Mouse (Mus musculus) liver, adult 2 months (tissue): ENCODE measurements at regions not wholly inside any gene's neighbourhood (a gene's known extent, or its start where the extent isn't known, plus 50 kb on each side); places are given as distances from the start of the nearest gene placed in this dataset.

Experiments used
- DNase-seq: peaks from one replicate; pipeline ENCODE4 v3.0.0-alpha.2; 2011; ENCODE audit warnings: low read depth, low spot score; ENCODE audit errors: extremely low read depth
- H3K27ac ChIP-seq: fragments of 200-500 bp; replicated peaks from 2 replicates; pipeline ENCODE4 v1.5.1; 2012; ENCODE audit warnings: low read depth, mild to moderate bottlenecking, control low read depth, inconsistent platforms, low read length; ENCODE audit not compliant: insufficient read depth
- H3K27me3 ChIP-seq: fragments of 200-500 bp; 2 replicates; pipeline ENCODE4 v1.6.1; 2012; ENCODE audit warnings: mild to moderate bottlenecking, moderate library complexity, low read length, inconsistent platforms; ENCODE audit not compliant: control insufficient read depth, insufficient read depth
- H3K36me3 ChIP-seq: fragments of 200-500 bp; 2 replicates; pipeline ENCODE4 v1.6.1; 2012; ENCODE audit warnings: low read length, inconsistent platforms; ENCODE audit not compliant: control insufficient read depth, insufficient read depth
- H3K4me1 ChIP-seq: fragments of 200-500 bp; 2 replicates; pipeline ENCODE4 v1.6.1; 2011; ENCODE audit warnings: low read length; ENCODE audit not compliant: control insufficient read depth, insufficient read depth
- H3K4me3 ChIP-seq: fragments of 200-500 bp; 2 replicates; pipeline ENCODE4 v1.5.1; 2011; ENCODE audit warnings: low read depth, mild to moderate bottlenecking, control low read depth, low read length, moderate library complexity; ENCODE audit not compliant: insufficient read depth
- H3K79me2 ChIP-seq: fragments of 200-500 bp; 2 replicates; pipeline ENCODE4 v1.6.1; 2012; ENCODE audit warnings: inconsistent platforms, mild to moderate bottlenecking, low read length, moderate library complexity; ENCODE audit not compliant: control insufficient read depth, insufficient read depth
- H3K9ac ChIP-seq: fragments of 200-500 bp; 2 replicates; pipeline ENCODE4 v1.6.1; 2012; ENCODE audit warnings: low read depth, mild to moderate bottlenecking, control low read depth, inconsistent platforms, low read length
- CTCF ChIP-seq: fragments of 200-500 bp; IDR thresholded peaks from 2 replicates; pipeline ENCODE4 v1.5.1; 2011; ENCODE audit warnings: low read depth, low read length, control low read depth
- POLR2A ChIP-seq: fragments of 200-500 bp; IDR thresholded peaks from 2 replicates; pipeline ENCODE4 v1.6.1; 2011; ENCODE audit warnings: low read length, control low read depth; ENCODE audit not compliant: insufficient read depth; ENCODE audit errors: extremely low read depth
- WGBS: fragments of 180-500 bp; shearing (Covaris S2); methylation state at CpG from one replicate; pipeline ENCODE4 v1.1.7; 2018; 5-methylcytosine and 5-hydroxymethylcytosine counted together

GRCm38 (mm10) chr1:193484977-193485376 lies 114.9 kb upstream of the Camk1g start:
- Histone ChIP-seq H3K4me1 (no peaks in the 10 kb centered on the region), H3K4me3 (no peak overlapping the region), H3K27me3 (no peaks in the 10 kb centered on the region), H3K36me3 (no peaks in the 10 kb centered on the region), H3K9ac (no peak overlapping the region), H3K79me2 (no peaks in the 10 kb centered on the region), H3K27ac (no peak overlapping the region)
- 90% methylated on average over 11 of the region's 11 CpGs for WGBS
- no peak for DNase-seq
- TF ChIP-seq CTCF (no peak), POLR2A (no peak)

GRCm38 (mm10) chr1:193477298-193477697 lies 107.2 kb upstream of the Camk1g start:
- DNase-seq = no peak
- WGBS = 71% methylated on average over 1 of the region's 1 CpGs

GRCm38 (mm10) chr1:193476805-193477204 lies 106.7 kb upstream of the Camk1g start:
- Histone ChIP-seq H3K27ac (no peak overlapping the region), H3K9ac (no peak overlapping the region), H3K36me3 (no peaks in the 10 kb centered on the region), H3K4me1 (no peaks in the 10 kb centered on the region), H3K79me2 (no peaks in the 10 kb centered on the region), H3K27me3 (no peaks in the 10 kb centered on the region), H3K4me3 (no peak overlapping the region)
- 90% methylated on average over 7 of the region's 7 CpGs for WGBS
- DNase-seq = no peak
- no peak for TF ChIP-seq POLR2A
- TF ChIP-seq CTCF = no peak

More at GRCm38 (mm10) chr1:193477298-193477697, 107.2 kb upstream of the Camk1g start:
- no peaks in the 10 kb centered on the region for H3K36me3 ChIP-seq
- H3K4me3 ChIP-seq = no peak overlapping the region
- H3K9ac ChIP-seq = no peak overlapping the region
- H3K4me1 ChIP-seq = no peaks in the 10 kb centered on the region
- H3K79me2 ChIP-seq = no peaks in the 10 kb centered on the region
- H3K27ac ChIP-seq = no peak overlapping the region
- no peak for TF ChIP-seq POLR2A
- TF ChIP-seq CTCF = no peak
- H3K27me3 ChIP-seq = no peaks in the 10 kb centered on the region

GRCm38 (mm10) chr1:193466306-193466705 lies 96.2 kb upstream of the Camk1g start:
- Histone ChIP-seq H3K27me3 (no peaks in the 10 kb centered on the region), H3K36me3 (no peaks in the 10 kb centered on the region), H3K79me2 (no peaks in the 10 kb centered on the region), H3K9ac (no peak overlapping the region), H3K27ac (no peak overlapping the region), H3K4me3 (no peak overlapping the region), H3K4me1 (no peaks in the 10 kb centered on the region)
- TF ChIP-seq CTCF = no peak
- TF ChIP-seq POLR2A = no peak
- DNase-seq = no peak

GRCm38 (mm10) chr1:193459735-193460134 lies 89.6 kb upstream of the Camk1g start:
- Histone ChIP-seq H3K27ac (no peak overlapping the region), H3K4me1 (no peaks in the 10 kb centered on the region), H3K79me2 (no peaks in the 10 kb centered on the region), H3K4me3 (no peak overlapping the region), H3K36me3 (no peaks in the 10 kb centered on the region), H3K9ac (no peak overlapping the region), H3K27me3 (no peaks in the 10 kb centered on the region)
- 77% methylated on average over 5 of the region's 5 CpGs for WGBS
- TF ChIP-seq POLR2A (no peak), CTCF (no peak)
- DNase-seq = no peak

GRCm38 (mm10) chr1:193457908-193458307 lies 87.8 kb upstream of the Camk1g start:
- no peaks in the 10 kb centered on the region for H3K4me1 ChIP-seq
- no peak for DNase-seq
- TF ChIP-seq POLR2A (no peak), CTCF (no peak)
- no peak overlapping the region for H3K9ac ChIP-seq
- H3K79me2 ChIP-seq = no peaks in the 10 kb centered on the region
- no peak overlapping the region for H3K27ac ChIP-seq
- no peaks in the 10 kb centered on the region for H3K36me3 ChIP-seq
- WGBS = 96% methylated on average over 2 of the region's 2 CpGs
- no peaks in the 10 kb centered on the region for H3K27me3 ChIP-seq
- H3K4me3 ChIP-seq = no peak overlapping the region
